Mouse (Mus musculus) naive thymus-derived CD4-positive, alpha-beta T cell, adult 2 months (primary cell): ENCODE measurements around the gene Unc45a.

Experiments used
- DNase-seq: peaks from one replicate; pipeline ENCODE4 v3.0.0-alpha.2; 2011; ENCODE audit warnings: low read depth

The Unc45a gene

GRCm38 (mm10) chr7:80340793-80341192, at the start of gene Unc45a:
TSS of gene Unc45a (minus strand) at chr7:80341005.
- DNase-seq = peak; percentile 88

GRCm38 (mm10) chr7:80387633-80388543, 47.1 kb upstream of the Unc45a start, which contains the start of gene Fes:
TSS of gene Fes (minus strand) at chr7:80387946.
- no peak for DNase-seq

- DNase-seq = no peak
Observed at GRCm38 (mm10) chr7:80387033-80387632, 46.3 kb upstream of the Unc45a start.

- DNase-seq = peak; percentile 90
Observed at GRCm38 (mm10) chr7:80386235-80386930, 45.6 kb upstream of the Unc45a start.

- no peak for DNase-seq
Observed at GRCm38 (mm10) chr7:80382919-80383318, 42.1 kb upstream of the Unc45a start.

- peak; percentile 73 for DNase-seq
Observed at GRCm38 (mm10) chr7:80379531-80379930, 38.7 kb upstream of the Unc45a start.

GRCm38 (mm10) chr7:80377471-80377870, 36.7 kb upstream of the Unc45a start:
- DNase-seq = peak; percentile 92

- DNase-seq = no peak
Observed at GRCm38 (mm10) chr7:80376192-80376591, 35.4 kb upstream of the Unc45a start.

- DNase-seq = no peak
Observed at GRCm38 (mm10) chr7:80375376-80376039, 34.7 kb upstream of the Unc45a start.

- DNase-seq = no peak
Observed at GRCm38 (mm10) chr7:80374733-80375132, 33.9 kb upstream of the Unc45a start.

- no peak for DNase-seq
Observed at GRCm38 (mm10) chr7:80374280-80374679, 33.5 kb upstream of the Unc45a start.

- no peak for DNase-seq
Observed at GRCm38 (mm10) chr7:80373850-80374249, 33.0 kb upstream of the Unc45a start.

- no peak for DNase-seq
Observed at GRCm38 (mm10) chr7:80373352-80373751, 32.5 kb upstream of the Unc45a start.

- no peak for DNase-seq
Observed at GRCm38 (mm10) chr7:80372667-80373066, 31.9 kb upstream of the Unc45a start.

GRCm38 (mm10) chr7:80372166-80372565, 31.4 kb upstream of the Unc45a start:
- DNase-seq = peak; percentile 21

- peak; percentile 86 for DNase-seq
Observed at GRCm38 (mm10) chr7:80371041-80371751, 30.4 kb upstream of the Unc45a start, which contains the start of gene Man2a2. TSS of gene Man2a2 (minus strand) at chr7:80371375.

GRCm38 (mm10) chr7:80370649-80371040, 29.8 kb upstream of the Unc45a start:
- peak; percentile 90 for DNase-seq

- DNase-seq = peak; percentile 70
Observed at GRCm38 (mm10) chr7:80369967-80370431, 29.2 kb upstream of the Unc45a start.

GRCm38 (mm10) chr7:80369461-80369860, 28.7 kb upstream of the Unc45a start:
- DNase-seq = no peak

GRCm38 (mm10) chr7:80368635-80369421, 28.0 kb upstream of the Unc45a start:
- DNase-seq = peak; percentile 84
